Mouse (Mus musculus) hindbrain, embryonic 11.5 days (tissue): Measurements from ENCODE around the gene Acr. TPM values are rescaled to one million over a fixed set of nuclear protein-coding genes. Genes with fewer than 3 reads are reported as not detected.
A peak's percentile ranks its signal among the peaks of the same experiment; 100 is the strongest.

Source experiments
- ATAC-seq: fragments of 200-750 bp; cut with Nextera tagmentation; 2 replicates; pipeline ENCODE4 v1.8.0; 2017; ENCODE audit warnings: mild to moderate bottlenecking, moderate TSS enrichment, moderate library complexity; ENCODE audit not compliant: low FRiP score
- DNase-seq: peaks from one replicate; pipeline ENCODE4 v3.0.0-alpha.2; 2015; ENCODE audit warnings: low spot score
- H3K27ac ChIP-seq: fragments of 300-500 bp; sonication (generic); 2 replicates; pipeline ENCODE4 v1.5.1; 2014; ENCODE audit warnings: mild to moderate bottlenecking, low read depth, low read length
- H3K27me3 ChIP-seq: fragments of 300-500 bp; sonication (generic); 2 replicates; pipeline ENCODE4 v1.6.1; 2014; ENCODE audit warnings: mild to moderate bottlenecking, low read length, moderate library complexity, mixed read lengths; ENCODE audit not compliant: control insufficient read depth, insufficient read depth
- H3K36me3 ChIP-seq: fragments of 300-500 bp; sonication (generic); 2 replicates; pipeline ENCODE4 v1.6.1; 2014; ENCODE audit warnings: mild to moderate bottlenecking, low read length, moderate library complexity, mixed read lengths; ENCODE audit not compliant: control insufficient read depth, insufficient read depth
- H3K4me1 ChIP-seq: fragments of 300-500 bp; sonication (generic); replicated peaks from 2 replicates; pipeline ENCODE4 v1.6.1; 2014; ENCODE audit warnings: low read length, mixed read lengths; ENCODE audit not compliant: control insufficient read depth, insufficient read depth
- H3K4me2 ChIP-seq: fragments of 300-500 bp; sonication (generic); replicated peaks from 2 replicates; pipeline ENCODE4 v1.6.1; 2014; ENCODE audit warnings: mild to moderate bottlenecking, low read depth, low read length
- H3K4me3 ChIP-seq: fragments of 300-500 bp; sonication (generic); 2 replicates; pipeline ENCODE4 v1.5.1; 2014; ENCODE audit warnings: low read depth, low read length
- H3K9ac ChIP-seq: fragments of 300-500 bp; sonication (generic); 2 replicates; pipeline ENCODE4 v1.6.1; 2014; ENCODE audit warnings: low read depth, low read length
- H3K9me3 ChIP-seq: fragments of 300-500 bp; sonication (generic); 2 replicates; pipeline ENCODE4 v1.6.1; 2016; ENCODE audit warnings: low read length; ENCODE audit not compliant: control insufficient read depth
- WGBS: fragments of 180-500 bp; shearing (Covaris S2); extraction: QIAGEN DNeasy Blood & Tissue Kit; methylation state at CpG from one replicate; pipeline ENCODE4 v1.1.7; 2014; 5-methylcytosine and 5-hydroxymethylcytosine counted together
- polyA plus RNA-seq: library from polyadenylated mRNA; unstranded; fragments of >200 nt; fragmentation: Nextera tagmentation; extraction: Ambion mirVana; gene quantifications from 2 replicates; pipeline ENCODE4 v1.2.1, GENCODE M21; 2014

Acr gene
- polyA plus RNA-seq, 1 experiment from 2014 or later, result 0.76 TPM

DNA sequence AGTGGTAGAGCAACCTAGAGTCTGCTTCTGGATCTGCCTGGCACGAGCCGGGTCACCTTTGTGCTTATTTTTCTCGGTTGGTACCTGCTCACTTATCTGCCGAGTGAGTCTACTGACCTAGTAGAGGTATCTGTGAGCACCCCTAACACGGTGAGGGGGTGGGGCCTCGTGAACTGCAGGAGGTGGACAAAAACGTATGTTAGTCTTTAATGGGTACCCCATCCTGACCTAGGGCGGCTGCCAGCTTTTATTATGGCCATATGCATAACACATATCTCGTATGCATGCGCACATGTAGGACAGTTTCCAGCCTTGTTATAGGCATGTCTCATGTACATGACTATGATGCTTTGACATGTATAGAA, 34.3 kb upstream of the Acr start:
- Histone ChIP-seq H3K9me3 (no peaks in the 10 kb centered on the region), H3K4me2 (peak overlapping the region; percentile 11; the same call in 1 of the 2 replicates), H3K9ac (no peak overlapping the region), H3K27ac (no peak overlapping the region), H3K4me3 (no peak overlapping the region), H3K27me3 (no peaks in the 10 kb centered on the region), H3K4me1 (peaks cover 5% of the 10 kb centered on the region), H3K36me3 (no peaks in the 10 kb centered on the region)
- no peak for ATAC-seq
- 87% methylated on average over 10 of the region's 10 CpGs for WGBS
- DNase-seq, result no peak

DNA sequence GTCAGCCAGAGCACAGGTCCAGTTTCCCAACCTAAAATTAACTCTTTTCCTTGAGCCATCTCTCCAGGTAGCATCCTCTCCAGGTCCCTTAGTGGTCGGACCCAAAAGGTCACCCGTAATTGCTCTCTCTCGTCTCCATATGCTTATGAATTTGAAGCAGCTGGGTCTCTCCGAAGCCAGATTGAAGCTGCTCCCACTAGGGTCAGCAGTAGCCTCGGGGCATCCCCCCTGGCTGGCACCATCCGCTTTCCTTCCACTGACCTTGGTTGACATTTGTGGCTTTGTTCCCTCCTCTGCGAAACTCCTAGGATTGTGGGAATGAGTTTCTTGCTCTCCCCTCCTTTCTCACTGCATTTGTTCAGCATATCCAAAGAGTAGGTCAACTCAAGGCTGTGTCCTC, 24.0 kb upstream of the Acr start:
- H3K4me1 ChIP-seq, result no peaks in the 10 kb centered on the region; the same call in none of the 2 replicates

GRCm38 (mm10) chr15:89547321-89547720, 20.8 kb upstream of the Acr start:
- Histone ChIP-seq H3K4me3 (peak overlapping the region; percentile 34), H3K4me1 (no peaks in the 10 kb centered on the region; the same call in none of the 2 replicates), H3K27ac (no peak overlapping the region), H3K9ac (peak overlapping the region; percentile 55; the same call in 1 of the 2 replicates), H3K4me2 (peak overlapping the region; percentile 59), H3K27me3 (peaks cover 8% of the 10 kb centered on the region), H3K9me3 (no peaks in the 10 kb centered on the region), H3K36me3 (no peaks in the 10 kb centered on the region)
- no peak for ATAC-seq
- WGBS, result 55% methylated on average over 8 of the region's 8 CpGs
- DNase-seq, result no peak

More for the DNA sequence above, 24.0 kb upstream of the Acr start:
- DNase-seq, result no peak
- peaks cover 8% of the 10 kb centered on the region for H3K27me3 ChIP-seq
- no peak overlapping the region for H3K27ac ChIP-seq
- WGBS, result 89% methylated on average over 7 of the region's 7 CpGs
- no peaks in the 10 kb centered on the region for H3K9me3 ChIP-seq
- H3K4me3 ChIP-seq, result no peak overlapping the region
- no peaks in the 10 kb centered on the region for H3K36me3 ChIP-seq
- H3K4me2 ChIP-seq, result no peak overlapping the region
- no peak for ATAC-seq
- H3K9ac ChIP-seq, result no peak overlapping the region

GRCm38 (mm10) chr15:89547824-89548601, 20.1 kb upstream of the Acr start:
- WGBS, result 10% methylated on average over 58 of the region's 58 CpGs
- peaks cover 8% of the 10 kb centered on the region for H3K27me3 ChIP-seq
- no peaks in the 10 kb centered on the region; the same call in none of the 2 replicates for H3K4me1 ChIP-seq
- peak; percentile 75 for DNase-seq
- no peaks in the 10 kb centered on the region for H3K36me3 ChIP-seq
- peak overlapping the region; percentile 59 for H3K4me2 ChIP-seq
- H3K4me3 ChIP-seq, result peak overlapping the region; percentile 34
- no peaks in the 10 kb centered on the region for H3K9me3 ChIP-seq
- ATAC-seq, result peak; percentile 88
- H3K9ac ChIP-seq, result peak overlapping the region; percentile 55
- H3K27ac ChIP-seq, result no peak overlapping the region

- no peaks in the 10 kb centered on the region for H3K9me3 ChIP-seq
- peak overlapping the region; percentile 59; the same call in 1 of the 2 replicates for H3K4me2 ChIP-seq
- no peak for DNase-seq
- H3K4me1 ChIP-seq, result no peaks in the 10 kb centered on the region; the same call in none of the 2 replicates
- 31% methylated on average over 10 of the region's 11 CpGs for WGBS
- no peak overlapping the region for H3K4me3 ChIP-seq
- H3K9ac ChIP-seq, result no peak overlapping the region
- H3K27ac ChIP-seq, result no peak overlapping the region
- peak; percentile 41; the same call in 1 of the 2 replicates for ATAC-seq
- H3K27me3 ChIP-seq, result peaks cover 8% of the 10 kb centered on the region
- no peaks in the 10 kb centered on the region for H3K36me3 ChIP-seq
These were observed 19.3 kb upstream of the Acr start for GRCm38 (mm10) chr15:89548837-89549236.

DNA sequence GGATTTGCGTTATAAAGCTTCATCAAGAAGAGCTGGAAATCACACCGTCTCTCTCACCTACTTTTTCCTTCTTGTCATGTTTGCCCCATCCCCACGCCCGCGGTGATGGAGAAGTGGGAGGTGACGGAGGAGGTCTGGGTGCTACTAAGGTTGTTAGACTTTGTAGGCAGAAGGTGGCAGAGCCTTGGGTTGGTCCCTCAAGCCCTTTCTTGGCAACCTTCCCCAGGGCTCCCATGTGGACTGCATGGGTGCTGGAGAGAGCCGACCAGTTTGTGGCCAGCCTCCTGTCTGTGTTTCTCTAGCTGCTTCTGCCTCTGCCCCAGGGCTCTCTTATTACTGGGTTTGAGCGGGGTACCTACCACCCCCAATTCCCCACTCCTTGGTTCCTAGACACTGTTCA, 17.6 kb upstream of the Acr start:
- ATAC-seq, result no peak
- no peak overlapping the region for H3K27ac ChIP-seq
- no peaks in the 10 kb centered on the region; the same call in none of the 2 replicates for H3K4me1 ChIP-seq
- H3K9me3 ChIP-seq, result no peaks in the 10 kb centered on the region
- no peak overlapping the region for H3K9ac ChIP-seq
- DNase-seq, result no peak
- H3K4me2 ChIP-seq, result no peak overlapping the region
- no peaks in the 10 kb centered on the region for H3K36me3 ChIP-seq
- H3K4me3 ChIP-seq, result no peak overlapping the region
- peaks cover 8% of the 10 kb centered on the region for H3K27me3 ChIP-seq
- 92% methylated on average over 8 of the region's 8 CpGs for WGBS

DNA sequence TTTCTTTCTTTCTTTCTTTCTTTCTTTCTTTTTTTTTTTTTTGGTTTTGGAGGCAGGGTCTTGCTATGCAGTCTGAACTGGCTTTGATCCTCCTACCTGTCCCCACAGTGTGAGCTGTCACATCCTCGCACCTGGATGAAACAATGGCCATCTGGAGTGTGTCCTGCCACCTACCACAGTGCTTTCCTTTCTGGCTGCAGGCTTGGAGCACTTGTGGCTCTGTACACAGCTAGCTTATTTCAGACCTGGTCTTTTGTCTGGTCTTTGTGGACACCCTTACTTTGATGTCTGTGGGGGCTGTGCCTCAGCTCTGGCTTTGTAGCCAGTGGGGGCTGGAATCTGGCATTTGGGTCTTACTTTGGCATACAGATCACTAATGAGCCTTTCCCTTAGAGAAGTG, 16.4 kb upstream of the Acr start:
- peaks cover 3% of the 10 kb centered on the region for H3K4me1 ChIP-seq
- no peaks in the 10 kb centered on the region for H3K36me3 ChIP-seq
- WGBS, result 76% methylated on average over 1 of the region's 1 CpGs
- H3K4me3 ChIP-seq, result no peak overlapping the region
- no peak overlapping the region for H3K9ac ChIP-seq
- DNase-seq, result no peak
- no peaks in the 10 kb centered on the region for H3K9me3 ChIP-seq
- no peak overlapping the region for H3K27ac ChIP-seq
- H3K4me2 ChIP-seq, result no peak overlapping the region
- ATAC-seq, result no peak
- H3K27me3 ChIP-seq, result peaks cover 15% of the 10 kb centered on the region

DNA sequence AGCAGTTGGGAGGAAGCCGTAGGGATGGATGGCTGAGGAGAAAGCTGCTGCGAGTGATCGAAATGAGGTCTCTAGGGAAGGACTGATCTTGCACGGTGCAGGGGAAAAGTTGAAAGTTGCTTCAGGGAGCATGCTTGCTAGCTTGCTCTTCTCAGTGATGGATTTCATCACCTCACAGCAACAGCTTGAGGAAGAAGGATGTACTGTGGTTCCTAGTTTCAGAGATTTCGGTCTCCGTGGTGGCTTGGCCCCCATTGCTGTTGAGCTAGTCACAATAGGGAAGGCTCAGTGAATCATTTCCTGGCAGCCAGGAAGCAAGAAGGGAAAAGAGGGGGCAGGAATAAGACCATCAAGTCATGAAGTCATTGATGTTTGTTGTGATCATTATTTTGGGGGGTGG, 12.5 kb upstream of the Acr start:
- Histone ChIP-seq H3K27ac (no peak overlapping the region), H3K4me3 (no peak overlapping the region), H3K4me1 (peaks cover 11% of the 10 kb centered on the region; the same call in 1 of the 2 replicates), H3K4me2 (no peak overlapping the region), H3K9ac (no peak overlapping the region), H3K9me3 (no peaks in the 10 kb centered on the region), H3K27me3 (peaks cover 34% of the 10 kb centered on the region), H3K36me3 (no peaks in the 10 kb centered on the region)
- ATAC-seq, result no peak
- 84% methylated on average over 6 of the region's 6 CpGs for WGBS
- no peak for DNase-seq
